Comparison of ENCODE assay signal across 8 mouse cellular contexts in genomic region chr11:120582268-120582981, GRCm38 (mm10). TPM values are rescaled to one million over a fixed set of nuclear protein-coding genes. Genes with fewer than 3 reads are reported as not detected.
A peak's percentile ranks its signal among the peaks of the same experiment; 100 is the strongest.
DNase-seq lines count a peak whose midpoint lies in the region; ATAC-seq and TF ChIP-seq lines count a peak whose summit lies in the region.

No protein-coding gene starts in this region.

- H3K4me2 ChIP-seq in limb, embryonic 14.5 days (replicated peaks; ENCODE audit: low read depth, low read length, severe bottlenecking) = peak overlapping the region; percentile 96
- H3K4me2 ChIP-seq in midbrain, postnatal 0 days (ENCODE audit: low read depth, low read length, poor library complexity, severe bottlenecking) = peak overlapping the region; percentile 95

- H3K4me3 ChIP-seq in limb, embryonic 14.5 days (replicated peaks; ENCODE audit: low read length) = peak overlapping the region; percentile 82
- H3K4me3 ChIP-seq in midbrain, postnatal 0 days (ENCODE audit: low read depth, low read length) = peak overlapping the region; percentile 96

- no peaks in the 10 kb centered on the region for H3K9me3 ChIP-seq in limb, embryonic 14.5 days (ENCODE audit: control insufficient read depth, low read length)
- H3K9me3 ChIP-seq in midbrain, postnatal 0 days (ENCODE audit: low read length) = no peaks in the 10 kb centered on the region

- H3K9ac ChIP-seq in limb, embryonic 14.5 days (ENCODE audit: low read depth, low read length, severe bottlenecking) = peak overlapping the region; percentile 85
- peak overlapping the region; percentile 95 for H3K9ac ChIP-seq in midbrain, postnatal 0 days (replicated peaks; ENCODE audit: low read length, poor library complexity, severe bottlenecking)

- peaks cover 55% of the 10 kb centered on the region for H3K36me3 ChIP-seq in limb, embryonic 14.5 days (ENCODE audit: control insufficient read depth, insufficient read depth, low read length)
- peaks cover 39% of the 10 kb centered on the region for H3K36me3 ChIP-seq in midbrain, postnatal 0 days (ENCODE audit: insufficient read depth, low read length)

- peak; percentile 35 to 60 for DNase-seq in heart, adult 18-20 months
- no peak for DNase-seq in heart, adult 8-10 months (ENCODE audit: low spot score)
- peak; percentile 55 to 70 for DNase-seq in cerebellum, postnatal 14 days
- DNase-seq in heart, postnatal 10 days = peak; percentile 38 to 58
- DNase-seq in limb, embryonic 14.5 days (ENCODE audit: low spot score) = no peak
- no peak for DNase-seq in midbrain, postnatal 0 days (ENCODE audit: low spot score)
- DNase-seq in MN1 (ENCODE audit: low spot score) = no peak
- no peak for DNase-seq in urinary bladder, postnatal 14 days (ENCODE audit: low spot score)

- 69% methylated on average over 8 of the region's 8 CpGs for WGBS in limb, embryonic 14.5 days
- 67% methylated on average over 8 of the region's 8 CpGs for WGBS in midbrain, postnatal 0 days

- no peaks in the 10 kb centered on the region for H3K27me3 ChIP-seq in limb, embryonic 14.5 days (ENCODE audit: control insufficient read depth, insufficient read depth, low read length)
- H3K27me3 ChIP-seq in midbrain, postnatal 0 days (ENCODE audit: insufficient read depth, low read length) = no peaks in the 10 kb centered on the region

- peaks cover 21% of the 10 kb centered on the region for H3K4me1 ChIP-seq in limb, embryonic 14.5 days (ENCODE audit: control insufficient read depth, insufficient read depth, low read length)
- H3K4me1 ChIP-seq in midbrain, postnatal 0 days (ENCODE audit: insufficient read depth, low read length) = peaks cover 5% of the 10 kb centered on the region

- peak overlapping the region; percentile 93 for H3K27ac ChIP-seq in limb, embryonic 14.5 days (replicated peaks; ENCODE audit: low read depth, low read length)
- H3K27ac ChIP-seq in midbrain, postnatal 0 days (ENCODE audit: low read depth, low read length) = peak overlapping the region; percentile 96

- peak; percentile 64 for TF ChIP-seq CTCF in midbrain, postnatal 0 days (IDR thresholded peaks at IDR 0.05)

- no peak for TF ChIP-seq POLR2A in limb, embryonic 14.5 days (IDR thresholded peaks at IDR 0.05; ENCODE audit: borderline replicate concordance, extremely low read depth, insufficient read depth, insufficient read length)

- intact Hi-C loops in heart, postnatal 10 days (cut with DNase I) = loop anchor here (2.0 kb wide), 1 partner anchor 16 kb away; the partner anchor contains the start of genes Alyref and Anapc11

- no peak for ATAC-seq in limb, embryonic 14.5 days (ENCODE audit: low FRiP score, low read depth)
- no peak for ATAC-seq in midbrain, postnatal 0 days (ENCODE audit: low FRiP score)

RNA-seq across cellular contexts. Expression of gene Arhgdia, which starts 1.0 kb away (rescaled TPM):
- 100 to 1,000 TPM; 133 to 144 TPM for total RNA-seq in heart, adult 18-20 months (2021)
- total RNA-seq in heart, adult 8-10 months (2022) = 100 to 1,000 TPM; 130 to 152 (median 141) TPM
- 100 to 1,000 TPM; 236 to 257 TPM for total RNA-seq in heart, postnatal 10 days (2021)
- polyA plus RNA-seq in limb, embryonic 14.5 days (2012; rRNA removed) = 610 and 750 TPM in 2 replicates
- 566 and 572 TPM in 2 replicates for polyA plus RNA-seq in limb, embryonic 14.5 days (2014; fragmentation: Nextera tagmentation; extraction: Ambion mirVana)
- 233 and 286 TPM in 2 replicates for total RNA-seq in midbrain, postnatal 0 days (2014; rRNA removed)
- polyA plus RNA-seq in midbrain, postnatal 0 days (2015; fragmentation: Nextera tagmentation; extraction: Ambion mirVana) = 390 and 417 TPM in 2 replicates

RNA-seq across cellular contexts. Expression of gene P4hb, which starts 9.4 kb away (rescaled TPM):
- 100 to 1,000 TPM; 230 TPM for total RNA-seq in heart, adult 18-20 months (2021)
- total RNA-seq in heart, adult 8-10 months (2022) = 100 to 1,000 TPM; 217 to 256 (median 229) TPM
- total RNA-seq in heart, postnatal 10 days (2021) = 100 to 1,000 TPM; 306 to 311 TPM
- polyA plus RNA-seq in limb, embryonic 14.5 days (2012; rRNA removed) = 569 and 645 TPM in 2 replicates
- 968 and 988 TPM in 2 replicates for polyA plus RNA-seq in limb, embryonic 14.5 days (2014; fragmentation: Nextera tagmentation; extraction: Ambion mirVana)
- total RNA-seq in midbrain, postnatal 0 days (2014; rRNA removed) = 161 and 165 TPM in 2 replicates
- polyA plus RNA-seq in midbrain, postnatal 0 days (2015; fragmentation: Nextera tagmentation; extraction: Ambion mirVana) = 191 and 209 TPM in 2 replicates

RNA-seq across cellular contexts. Expression of gene Alyref, which starts 15.7 kb away (rescaled TPM):
- total RNA-seq in heart, adult 18-20 months (2021) = 10 to 100 TPM; 44.1 to 46.9 TPM
- total RNA-seq in heart, adult 8-10 months (2022) = 10 to 100 TPM; 32.3 to 51.0 (median 45.7) TPM
- total RNA-seq in heart, postnatal 10 days (2021) = 10 to 100 TPM; 86.1 to 88.3 TPM
- 96.8 and 143 TPM in 2 replicates for polyA plus RNA-seq in limb, embryonic 14.5 days (2012; rRNA removed)
- 478 TPM in 2 replicates for polyA plus RNA-seq in limb, embryonic 14.5 days (2014; fragmentation: Nextera tagmentation; extraction: Ambion mirVana)
- total RNA-seq in midbrain, postnatal 0 days (2014; rRNA removed) = 70.8 and 86.9 TPM in 2 replicates
- polyA plus RNA-seq in midbrain, postnatal 0 days (2015; fragmentation: Nextera tagmentation; extraction: Ambion mirVana) = 130 and 145 TPM in 2 replicates

RNA-seq across cellular contexts. Expression of gene Anapc11, which starts 15.8 kb away (rescaled TPM):
- 10 to 100 TPM; 84.4 to 89.0 TPM for total RNA-seq in heart, adult 18-20 months (2021)
- 10 to 100 TPM; 77.9 to 91.8 (median 84.8) TPM for total RNA-seq in heart, adult 8-10 months (2022)
- 100 to 1,000 TPM in 1 of 2 experiments, 10 to 100 TPM in 1; 95.1 to 105 TPM for total RNA-seq in heart, postnatal 10 days (2021)
- polyA plus RNA-seq in limb, embryonic 14.5 days (2012; rRNA removed) = 190 and 205 TPM in 2 replicates
- 248 and 254 TPM in 2 replicates for polyA plus RNA-seq in limb, embryonic 14.5 days (2014; fragmentation: Nextera tagmentation; extraction: Ambion mirVana)
- total RNA-seq in midbrain, postnatal 0 days (2014; rRNA removed) = 41.1 and 58.4 TPM in 2 replicates
- 193 and 203 TPM in 2 replicates for polyA plus RNA-seq in midbrain, postnatal 0 days (2015; fragmentation: Nextera tagmentation; extraction: Ambion mirVana)

RNA-seq across cellular contexts. Expression of gene Npb, which starts 25.9 kb away (rescaled TPM):
- total RNA-seq in heart, adult 18-20 months (2021) = not detected
- total RNA-seq in heart, adult 8-10 months (2022) = under 1 TPM in 1 of 4 experiments, not detected in 3; 0.73 TPM
- total RNA-seq in heart, postnatal 10 days (2021) = under 1 TPM; 0.55 to 0.98 TPM
- 2.1 and 3.3 TPM in 2 replicates for polyA plus RNA-seq in limb, embryonic 14.5 days (2012; rRNA removed)
- 2.1 and 2.7 TPM in 2 replicates for polyA plus RNA-seq in limb, embryonic 14.5 days (2014; fragmentation: Nextera tagmentation; extraction: Ambion mirVana)
- not detected in 2 replicates for total RNA-seq in midbrain, postnatal 0 days (2014; rRNA removed)
- 1.3 TPM in 2 replicates for polyA plus RNA-seq in midbrain, postnatal 0 days (2015; fragmentation: Nextera tagmentation; extraction: Ambion mirVana)

Comparison
In these comparisons a context has a peak if more than half of its experiments do, and no peak if none do; other contexts are left out.
1. DNase-seq: peak in heart, adult 18-20 months (2 of 2), cerebellum, postnatal 14 days (2 of 2) and heart, postnatal 10 days (2 of 2); none in heart, adult 8-10 months (single experiment), limb, embryonic 14.5 days (single experiment), midbrain, postnatal 0 days (single experiment), MN1 (single experiment) and urinary bladder, postnatal 14 days (single experiment).